Mouse (Mus musculus): ENCODE measurements around the gene Oaz1. TPM values are rescaled to one million over a fixed set of nuclear protein-coding genes. Genes with fewer than 3 reads are reported as not detected.
"Not testable (repeated sequence)": the region's sequence is repeated elsewhere in the genome, so short reads cannot be mapped to it uniquely, and the experiment has no call there.

Oaz1 gene
- polyA plus RNA-seq, 1 experiment from 2014 or later, result 1,867 TPM

DNA sequence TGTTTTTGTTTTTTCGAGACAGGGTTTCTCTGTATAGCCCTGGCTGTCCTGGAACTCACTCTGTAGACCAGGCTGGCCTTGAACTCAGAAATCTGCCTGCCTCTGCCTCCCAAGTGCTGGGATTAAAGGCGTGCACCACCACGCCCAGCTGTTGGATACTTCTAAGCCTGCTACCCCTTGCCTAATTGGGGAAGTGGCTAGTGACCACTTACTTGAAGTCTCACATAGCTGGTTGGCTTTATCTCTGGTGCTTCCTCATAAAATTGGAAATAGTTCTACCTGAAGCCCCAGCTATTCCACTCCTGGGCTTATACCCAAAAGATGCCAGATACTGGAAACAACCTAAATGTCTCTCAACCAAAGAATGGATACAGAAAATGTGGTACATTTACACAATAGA, 10.2 kb upstream of the Oaz1 start:
- H3K36me3 ChIP-seq (ENCODE audit: control insufficient read depth, insufficient read depth, low read length); H3K9ac ChIP-seq (ENCODE audit: low read depth, low read length); H3K9me3 ChIP-seq (ENCODE audit: control insufficient read depth, low read length); H3K4me2 ChIP-seq (replicated peaks; ENCODE audit: low read depth, low read length); ATAC-seq (ENCODE audit: low FRiP score, low TSS enrichment); H3K4me3 ChIP-seq (ENCODE audit: low read length); H3K27me3 ChIP-seq (ENCODE audit: control insufficient read depth, insufficient read depth, low read length); H3K4me1 ChIP-seq (ENCODE audit: control insufficient read depth, insufficient read depth, low read length); H3K27ac ChIP-seq (ENCODE audit: low read depth, low read length): not testable (repeated sequence)
- WGBS, result 90% methylated on average over 3 of the region's 3 CpGs

DNA sequence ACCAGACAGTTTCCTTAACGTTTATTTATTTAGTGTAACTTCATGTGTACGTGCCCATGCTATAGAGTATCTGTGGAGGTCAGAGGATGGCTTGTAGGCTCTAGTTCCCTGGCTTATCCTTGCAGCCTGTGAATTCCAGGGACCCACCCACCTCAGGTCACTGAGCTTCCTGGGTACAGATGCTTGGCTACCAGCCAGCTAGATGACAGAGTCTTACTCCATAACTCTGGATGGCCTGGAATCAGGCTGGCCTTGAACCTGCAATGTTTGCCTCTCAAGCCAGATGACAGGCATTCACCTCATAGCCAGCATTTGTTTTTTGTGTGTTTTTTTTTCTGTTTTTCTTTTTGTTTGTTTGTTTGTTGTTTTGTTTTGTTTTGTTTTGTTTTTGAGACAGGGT, 9.3 kb upstream of the Oaz1 start:
- 51% methylated on average over 2 of the region's 2 CpGs for WGBS

DNA sequence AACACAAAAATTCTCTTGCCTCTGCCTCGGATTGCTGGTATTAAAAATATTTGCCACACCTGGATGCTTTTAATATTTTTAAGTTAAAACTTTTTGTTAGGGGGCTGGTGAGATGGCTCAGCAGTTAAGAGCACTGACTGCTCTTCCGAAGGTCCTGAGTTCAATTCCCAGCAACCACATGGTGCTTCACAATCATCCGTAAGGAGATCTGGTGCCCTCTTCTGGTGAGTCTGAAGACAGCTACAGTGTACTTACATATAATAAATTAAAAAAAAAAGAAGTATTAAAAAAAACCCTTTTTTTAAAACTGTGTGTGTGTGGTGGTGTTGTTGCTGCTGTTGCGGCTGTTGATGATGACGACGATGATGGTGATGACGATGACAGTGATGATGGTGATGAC, 8.5 kb upstream of the Oaz1 start:
- not testable (repeated sequence) for H3K4me3 ChIP-seq (ENCODE audit: low read length); H3K4me1 ChIP-seq (ENCODE audit: control insufficient read depth, insufficient read depth, low read length); H3K36me3 ChIP-seq (ENCODE audit: control insufficient read depth, insufficient read depth, low read length); ATAC-seq (ENCODE audit: low FRiP score, low TSS enrichment); H3K9ac ChIP-seq (ENCODE audit: low read depth, low read length); H3K27ac ChIP-seq (ENCODE audit: low read depth, low read length); H3K9me3 ChIP-seq (ENCODE audit: control insufficient read depth, low read length); H3K4me2 ChIP-seq (replicated peaks; ENCODE audit: low read depth, low read length); H3K27me3 ChIP-seq (ENCODE audit: control insufficient read depth, insufficient read depth, low read length)
- WGBS, result 77% methylated on average over 7 of the region's 7 CpGs

More for the DNA sequence above, 9.3 kb upstream of the Oaz1 start:
- no peak overlapping the region for H3K27ac ChIP-seq (ENCODE audit: low read depth, low read length)
- H3K9me3 ChIP-seq (ENCODE audit: control insufficient read depth, low read length), result no peaks in the 10 kb centered on the region
- H3K9ac ChIP-seq (ENCODE audit: low read depth, low read length), result no peak overlapping the region
- H3K4me1 ChIP-seq (ENCODE audit: control insufficient read depth, insufficient read depth, low read length), result 0 out of 2 replicates have a peak, but pooled peaks cover 2% of the 10 kb centered on the region
- no peaks in the 10 kb centered on the region for H3K36me3 ChIP-seq (ENCODE audit: control insufficient read depth, insufficient read depth, low read length)
- H3K4me3 ChIP-seq (ENCODE audit: low read length), result no peak overlapping the region
- no peaks in the 10 kb centered on the region for H3K27me3 ChIP-seq (ENCODE audit: control insufficient read depth, insufficient read depth, low read length)
- no peak for ATAC-seq (ENCODE audit: low FRiP score, low TSS enrichment)
- no peak overlapping the region for H3K4me2 ChIP-seq (replicated peaks; ENCODE audit: low read depth, low read length)

DNA sequence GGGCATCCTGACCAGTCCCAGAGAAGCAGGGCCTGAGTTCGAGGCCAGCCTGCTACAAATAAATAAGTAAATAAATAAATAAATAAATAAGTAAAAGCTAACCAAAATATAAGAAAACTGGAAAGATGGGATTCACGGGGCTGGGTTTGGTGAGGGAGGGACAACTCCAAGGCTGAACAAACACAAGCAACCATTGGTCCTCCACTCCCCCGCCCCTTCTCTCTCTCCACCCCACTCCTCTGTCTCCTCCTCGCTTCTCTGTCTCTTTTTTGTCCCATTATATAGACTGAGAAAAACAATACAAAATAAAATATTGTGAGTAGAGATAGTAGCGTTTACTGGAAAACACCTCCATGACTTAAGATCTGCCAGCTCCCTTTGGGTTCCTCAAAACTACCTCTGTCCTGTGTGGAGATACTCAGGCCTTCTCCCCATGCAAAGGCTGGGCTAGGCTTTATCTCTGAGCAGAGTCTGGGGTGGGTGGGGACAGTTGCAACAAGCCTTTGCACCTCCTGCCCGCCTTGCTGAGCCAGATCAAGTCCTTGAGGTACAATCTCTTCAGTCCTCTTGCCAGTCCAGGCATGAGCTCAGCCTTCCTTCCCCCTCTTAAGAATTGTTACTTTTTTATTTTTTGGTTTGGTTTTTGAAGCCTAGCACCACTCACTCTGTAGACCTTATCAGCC, 7.7 kb upstream of the Oaz1 start:
- ATAC-seq (ENCODE audit: low FRiP score, low TSS enrichment), result no peak
- H3K27me3 ChIP-seq (ENCODE audit: control insufficient read depth, insufficient read depth, low read length), result no peaks in the 10 kb centered on the region
- H3K4me1 ChIP-seq (ENCODE audit: control insufficient read depth, insufficient read depth, low read length), result no peaks in the 10 kb centered on the region
- H3K36me3 ChIP-seq (ENCODE audit: control insufficient read depth, insufficient read depth, low read length), result no peaks in the 10 kb centered on the region
- H3K9me3 ChIP-seq (ENCODE audit: control insufficient read depth, low read length), result no peaks in the 10 kb centered on the region
- H3K4me3 ChIP-seq (ENCODE audit: low read length), result no peak overlapping the region
- H3K27ac ChIP-seq (ENCODE audit: low read depth, low read length), result no peak overlapping the region
- H3K9ac ChIP-seq (ENCODE audit: low read depth, low read length), result no peak overlapping the region
- WGBS, result 61% methylated on average over 6 of the region's 6 CpGs
- H3K4me2 ChIP-seq (replicated peaks; ENCODE audit: low read depth, low read length), result no peak overlapping the region

DNA sequence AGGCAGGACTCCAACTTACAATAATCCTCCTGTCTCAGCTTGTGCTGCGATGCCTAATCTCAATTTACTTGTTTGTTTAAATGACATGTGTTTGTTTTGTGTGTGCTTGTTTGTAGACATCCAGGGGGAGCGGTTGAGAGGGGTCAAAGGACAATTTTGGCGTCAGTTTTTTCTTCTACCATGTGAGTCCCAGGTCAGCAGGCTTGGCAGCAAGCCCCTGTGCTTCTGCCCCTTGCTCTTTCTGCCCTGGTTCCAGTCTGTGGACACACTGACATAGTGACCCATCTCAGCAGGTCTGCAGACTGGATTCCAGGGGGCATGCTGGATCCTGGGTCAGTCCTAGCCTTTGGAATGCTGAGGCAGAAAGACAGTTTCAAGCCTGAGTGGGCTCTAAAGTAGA, 7.0 kb upstream of the Oaz1 start:
- ATAC-seq (ENCODE audit: low FRiP score, low TSS enrichment), result no peak
- H3K27ac ChIP-seq (ENCODE audit: low read depth, low read length), result no peak overlapping the region
- H3K27me3 ChIP-seq (ENCODE audit: control insufficient read depth, insufficient read depth, low read length), result no peaks in the 10 kb centered on the region
- no peaks in the 10 kb centered on the region for H3K9me3 ChIP-seq (ENCODE audit: control insufficient read depth, low read length)
- H3K9ac ChIP-seq (ENCODE audit: low read depth, low read length), result no peak overlapping the region
- no peaks in the 10 kb centered on the region for H3K4me1 ChIP-seq (ENCODE audit: control insufficient read depth, insufficient read depth, low read length)
- no peaks in the 10 kb centered on the region for H3K36me3 ChIP-seq (ENCODE audit: control insufficient read depth, insufficient read depth, low read length)
- WGBS, result 64% methylated on average over 3 of the region's 3 CpGs
- H3K4me3 ChIP-seq (ENCODE audit: low read length), result no peak overlapping the region
- H3K4me2 ChIP-seq (replicated peaks; ENCODE audit: low read depth, low read length), result no peak overlapping the region

DNA sequence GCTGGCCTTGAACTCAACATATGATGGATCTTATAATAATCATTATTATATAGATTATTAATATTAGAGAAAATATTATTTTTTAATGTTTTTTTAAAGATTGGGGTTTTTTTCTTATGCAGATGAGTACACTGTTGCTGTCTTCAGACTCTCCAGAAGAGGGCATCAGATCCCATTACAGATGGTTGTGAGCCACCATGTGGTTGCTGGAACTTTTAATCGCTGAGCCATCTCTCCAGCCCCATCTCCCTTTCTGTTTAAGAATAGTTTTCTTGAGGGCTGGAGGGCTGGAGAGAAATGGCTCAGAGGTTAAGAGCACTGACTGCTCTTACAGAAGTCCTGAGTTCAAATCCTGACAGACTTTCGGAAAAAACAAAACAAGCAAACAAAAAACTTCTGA, 4.5 kb upstream of the Oaz1 start:
- H3K9me3 ChIP-seq (ENCODE audit: control insufficient read depth, low read length), result no peaks in the 10 kb centered on the region
- H3K4me1 ChIP-seq (ENCODE audit: control insufficient read depth, insufficient read depth, low read length), result no peaks in the 10 kb centered on the region
- no peak overlapping the region for H3K4me3 ChIP-seq (ENCODE audit: low read length)
- no peaks in the 10 kb centered on the region for H3K27me3 ChIP-seq (ENCODE audit: control insufficient read depth, insufficient read depth, low read length)
- no peaks in the 10 kb centered on the region for H3K36me3 ChIP-seq (ENCODE audit: control insufficient read depth, insufficient read depth, low read length)
- no peak overlapping the region for H3K4me2 ChIP-seq (replicated peaks; ENCODE audit: low read depth, low read length)
- no peak overlapping the region for H3K27ac ChIP-seq (ENCODE audit: low read depth, low read length)
- ATAC-seq (ENCODE audit: low FRiP score, low TSS enrichment), result no peak
- WGBS, result 41% methylated on average over 2 of the region's 2 CpGs
- H3K9ac ChIP-seq (ENCODE audit: low read depth, low read length), result no peak overlapping the region

DNA sequence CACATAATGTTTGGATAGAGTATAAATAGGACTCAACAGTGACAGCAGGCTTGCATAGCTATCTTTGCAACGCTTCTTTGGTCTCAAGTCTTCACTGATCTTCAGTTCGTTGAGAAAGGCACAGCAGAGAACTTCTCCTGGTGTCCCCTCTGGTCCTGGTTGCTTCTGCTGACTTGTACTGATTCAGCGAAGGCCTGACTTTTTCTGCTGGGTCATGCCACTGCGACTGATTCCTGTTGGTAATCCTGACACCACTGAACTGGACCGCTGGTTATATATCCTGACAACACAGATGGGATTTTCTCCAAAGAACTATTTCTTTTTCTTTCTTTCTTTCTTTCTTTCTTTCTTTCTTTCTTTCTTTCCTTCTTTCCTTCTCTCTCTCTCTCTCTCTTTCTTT, 3.9 kb upstream of the Oaz1 start:
- 90% methylated on average over 5 of the region's 5 CpGs for WGBS
- H3K9ac ChIP-seq (ENCODE audit: low read depth, low read length), result no peak overlapping the region
- no peak overlapping the region for H3K4me2 ChIP-seq (replicated peaks; ENCODE audit: low read depth, low read length)
- no peak overlapping the region for H3K27ac ChIP-seq (ENCODE audit: low read depth, low read length)
- no peaks in the 10 kb centered on the region for H3K9me3 ChIP-seq (ENCODE audit: control insufficient read depth, low read length)
- no peak overlapping the region for H3K4me3 ChIP-seq (ENCODE audit: low read length)
- no peaks in the 10 kb centered on the region for H3K27me3 ChIP-seq (ENCODE audit: control insufficient read depth, insufficient read depth, low read length)
- H3K4me1 ChIP-seq (ENCODE audit: control insufficient read depth, insufficient read depth, low read length), result peaks cover 1% of the 10 kb centered on the region; the same call in 1 of the 2 replicates
- ATAC-seq (ENCODE audit: low FRiP score, low TSS enrichment), result no peak
- no peaks in the 10 kb centered on the region for H3K36me3 ChIP-seq (ENCODE audit: control insufficient read depth, insufficient read depth, low read length)

DNA sequence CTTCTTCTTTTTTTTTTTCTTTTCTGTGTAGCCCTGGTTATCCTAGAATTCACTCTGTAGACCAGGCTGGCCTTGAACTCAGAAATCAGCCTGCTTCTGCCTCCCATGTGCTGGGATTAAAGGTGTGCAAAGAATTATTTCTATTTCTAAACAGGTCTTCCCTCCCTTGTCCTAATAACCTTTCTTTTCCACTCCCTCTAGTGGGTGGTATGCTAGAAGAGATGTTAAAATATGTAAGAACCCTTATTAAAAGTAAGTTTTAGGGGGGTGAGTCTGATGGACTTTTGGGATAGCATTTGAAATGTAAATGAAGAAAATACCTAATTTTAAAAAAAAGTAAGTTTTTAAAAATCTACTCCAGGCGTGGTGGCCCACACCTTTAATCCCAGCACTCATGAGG, 3.1 kb upstream of the Oaz1 start:
- Histone ChIP-seq H3K9me3 (ENCODE audit: control insufficient read depth, low read length) (no peaks in the 10 kb centered on the region), H3K36me3 (ENCODE audit: control insufficient read depth, insufficient read depth, low read length) (peaks cover under 1% of the 10 kb centered on the region; the same call in 1 of the 2 replicates), H3K4me2 (replicated peaks; ENCODE audit: low read depth, low read length) (no peak overlapping the region), H3K27ac (ENCODE audit: low read depth, low read length) (no peak overlapping the region), H3K9ac (ENCODE audit: low read depth, low read length) (no peak overlapping the region), H3K27me3 (ENCODE audit: control insufficient read depth, insufficient read depth, low read length) (no peaks in the 10 kb centered on the region), H3K4me3 (ENCODE audit: low read length) (no peak overlapping the region), H3K4me1 (ENCODE audit: control insufficient read depth, insufficient read depth, low read length) (peaks cover 5% of the 10 kb centered on the region; the same call in 1 of the 2 replicates)
- ATAC-seq (ENCODE audit: low FRiP score, low TSS enrichment), result no peak
- 93% methylated on average over 1 of the region's 1 CpGs for WGBS

DNA sequence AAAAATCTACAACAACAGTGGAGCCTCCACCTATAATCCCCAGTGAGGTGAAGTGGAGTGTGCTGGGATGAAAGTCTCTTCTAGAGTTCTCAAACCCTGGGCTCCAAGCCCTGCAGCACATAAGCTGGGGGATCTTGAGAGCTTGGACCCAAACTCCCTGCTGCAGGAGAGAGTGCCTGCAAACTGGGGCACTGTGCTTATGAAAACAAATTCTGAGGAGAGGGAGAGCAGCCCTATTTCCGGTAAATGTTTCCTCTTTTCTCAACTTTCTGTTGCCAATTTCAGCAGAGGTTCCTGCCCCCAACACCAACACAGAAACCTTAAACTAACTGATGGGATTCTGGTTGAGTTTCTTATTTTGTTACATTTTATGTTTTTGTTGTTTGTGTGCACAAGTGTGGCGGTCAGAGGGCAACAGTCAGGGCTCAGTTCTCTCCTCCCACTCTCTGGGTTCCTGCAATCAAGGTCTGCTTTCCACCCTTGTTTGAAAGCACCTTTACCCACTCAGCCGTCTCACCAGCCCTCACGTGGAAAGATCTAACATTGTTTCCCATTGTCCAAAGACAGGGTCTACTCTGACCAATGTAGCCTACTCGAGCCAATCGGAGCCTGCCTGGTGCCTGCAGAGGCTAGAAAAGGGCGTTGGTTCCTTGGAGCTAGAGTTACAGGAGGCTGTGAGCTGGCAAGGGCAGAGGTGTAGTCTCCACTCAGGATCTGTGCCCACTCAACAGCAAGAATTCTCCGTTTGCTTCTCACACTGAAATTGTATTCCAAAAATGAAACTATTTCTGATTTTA, 2.4 kb upstream of the Oaz1 start:
- H3K27me3 ChIP-seq (ENCODE audit: control insufficient read depth, insufficient read depth, low read length), result no peaks in the 10 kb centered on the region
- no peak overlapping the region for H3K4me3 ChIP-seq (ENCODE audit: low read length)
- WGBS, result 45% methylated on average over 8 of the region's 8 CpGs
- no peak overlapping the region for H3K4me2 ChIP-seq (replicated peaks; ENCODE audit: low read depth, low read length)
- no peak overlapping the region for H3K27ac ChIP-seq (ENCODE audit: low read depth, low read length)
- no peaks in the 10 kb centered on the region for H3K9me3 ChIP-seq (ENCODE audit: control insufficient read depth, low read length)
- H3K4me1 ChIP-seq (ENCODE audit: control insufficient read depth, insufficient read depth, low read length), result peaks cover 5% of the 10 kb centered on the region; the same call in 1 of the 2 replicates
- peaks cover 5% of the 10 kb centered on the region; the same call in 1 of the 2 replicates for H3K36me3 ChIP-seq (ENCODE audit: control insufficient read depth, insufficient read depth, low read length)
- no peak overlapping the region for H3K9ac ChIP-seq (ENCODE audit: low read depth, low read length)
- no peak for ATAC-seq (ENCODE audit: low FRiP score, low TSS enrichment)

All from kidney, embryonic 14.5 days (tissue).